Mouse (Mus musculus) mouse embryonic stem cell (cell line): ENCODE results near the gene Cask.

Experiments used
- in situ Hi-C, 2 experiments: fragments of 300-500 bp; cut with MboI; formaldehyde crosslinking; loops; 1 replicate in 1 of 2; 3 replicates in 1 of 2; pipeline ENCODE4 v1.14.3; 2019 to 2020; ENCODE audit warnings: low sequenced_read_pairs in 2 of 2, low pct_unique_long_range_greater_than_20kb in 1 of 2, mixed read lengths in 1 of 2; ENCODE audit not compliant: unreplicated experiment in 1 of 2

Cask gene

GRCm38 (mm10) chrX:13729835-13730480, 121.2 kb downstream of the Cask start:
- in situ Hi-C loops = no loop called here

DNA sequence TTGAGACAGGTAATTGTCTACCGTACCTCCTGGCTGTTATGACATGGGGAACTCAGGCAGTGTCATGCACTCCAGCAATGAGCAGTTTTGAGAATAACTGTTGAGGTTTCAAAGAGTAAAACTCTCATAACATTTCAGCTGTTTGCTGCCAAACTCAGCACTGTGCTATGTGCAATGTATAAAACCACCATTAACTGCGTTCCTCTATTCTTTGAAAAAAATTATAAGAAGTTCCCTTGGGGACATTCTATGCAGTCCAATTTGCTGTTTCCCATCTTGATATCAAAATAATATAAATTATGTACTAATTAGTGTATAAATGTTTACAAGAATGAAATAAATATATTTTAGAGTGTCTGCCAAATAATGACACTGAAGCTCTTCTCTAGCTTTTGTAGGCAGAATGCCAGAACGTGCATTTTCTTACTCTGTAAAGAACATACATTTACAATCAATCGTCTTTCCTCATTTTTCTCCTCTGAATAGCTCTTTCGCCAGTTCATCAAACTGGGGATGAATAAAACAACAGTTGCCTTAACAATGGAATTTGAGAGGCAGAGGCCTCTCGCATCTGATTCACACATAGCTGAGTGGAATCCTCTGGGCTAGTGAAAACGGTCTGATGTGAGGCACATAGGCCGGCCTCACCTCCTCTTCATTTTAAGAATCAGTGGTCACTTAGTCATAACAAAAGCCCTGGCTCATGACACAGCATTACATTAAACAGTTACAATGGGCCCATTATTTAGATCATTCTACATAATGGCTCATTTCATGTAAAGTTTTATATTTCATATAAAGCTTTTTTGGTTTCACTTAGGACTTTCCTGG, 125.4 kb downstream of the Cask start:
- in situ Hi-C loops = no loop called here

GRCm38 (mm10) chrX:13720296-13720829, 130.8 kb downstream of the Cask start:
- in situ Hi-C loops = no loop called here

DNA sequence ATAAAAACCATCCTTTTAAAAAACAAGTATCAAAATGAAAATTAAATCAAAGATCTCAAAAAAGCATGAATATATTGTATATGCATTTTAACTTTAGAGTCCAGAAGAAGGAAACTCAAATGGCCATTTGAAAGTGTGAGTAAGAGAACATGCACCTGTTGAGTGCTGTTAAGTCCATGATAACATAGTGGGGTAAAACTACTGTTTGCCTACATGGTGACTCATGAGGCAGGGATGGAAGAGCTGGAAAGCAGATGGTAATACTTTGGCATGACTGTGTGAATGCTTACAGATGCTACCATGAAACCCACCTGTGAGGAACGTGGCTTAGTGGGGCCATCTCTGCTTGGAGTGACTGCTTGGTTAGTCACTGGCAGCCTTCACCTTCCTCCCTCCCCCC, 132.9 kb downstream of the Cask start:
- in situ Hi-C loops = loop anchor here in 1 of 2 experiments (10.0 kb wide), 1 partner anchor 897 kb away; no protein-coding TSS in a partner anchor

- in situ Hi-C loops = loop anchor here in 1 of 2 experiments (10.0 kb wide), 1 partner anchor 898 kb away; no protein-coding TSS in a partner anchor
Observed at GRCm38 (mm10) chrX:13716796-13717569, 134.2 kb downstream of the Cask start.

GRCm38 (mm10) chrX:13710174-13710573, 141.0 kb downstream of the Cask start:
- in situ Hi-C loops = loop anchor here in 1 of 2 experiments (10.0 kb wide), 1 partner anchor 905 kb away; no protein-coding TSS in a partner anchor

DNA sequence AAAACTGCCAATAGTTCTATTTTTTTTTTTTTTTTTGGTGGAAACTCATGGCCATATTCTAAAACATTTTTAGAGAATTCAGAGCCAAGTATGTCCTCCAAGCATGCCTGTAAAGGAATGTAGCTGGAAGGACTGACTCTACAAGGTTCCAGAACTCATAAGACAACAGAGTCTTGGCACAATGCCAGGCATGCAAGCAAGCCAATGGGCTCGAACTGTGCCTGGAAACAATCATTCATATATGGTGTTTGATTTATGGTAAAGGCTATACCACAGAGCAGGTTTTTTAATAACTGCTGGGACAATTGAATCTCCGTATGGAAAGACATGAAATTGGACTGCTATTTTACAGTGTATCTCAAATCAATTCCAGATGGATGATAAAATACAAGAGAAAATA, 146.1 kb downstream of the Cask start:
- in situ Hi-C loops = no loop called here

DNA sequence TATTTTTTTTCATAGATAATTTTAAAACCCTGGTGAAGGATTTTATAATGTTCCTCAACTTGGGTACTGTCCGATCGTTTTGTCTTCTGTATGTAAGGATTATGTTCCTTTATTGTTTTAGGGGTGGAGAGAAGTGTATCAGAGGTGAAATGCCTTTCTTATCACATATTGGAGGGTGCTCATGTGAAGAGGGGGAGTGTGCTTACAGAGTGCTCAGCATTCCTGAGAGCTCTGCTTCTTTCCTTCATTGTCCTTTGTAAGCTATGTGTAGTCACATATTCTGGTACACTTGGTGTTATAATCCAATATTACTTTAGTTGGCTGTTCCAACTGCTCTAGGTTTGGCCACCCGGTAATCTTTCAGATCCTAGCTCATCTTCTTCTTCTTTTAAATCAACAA, 150.5 kb downstream of the Cask start:
- in situ Hi-C loops = no loop called here

DNA sequence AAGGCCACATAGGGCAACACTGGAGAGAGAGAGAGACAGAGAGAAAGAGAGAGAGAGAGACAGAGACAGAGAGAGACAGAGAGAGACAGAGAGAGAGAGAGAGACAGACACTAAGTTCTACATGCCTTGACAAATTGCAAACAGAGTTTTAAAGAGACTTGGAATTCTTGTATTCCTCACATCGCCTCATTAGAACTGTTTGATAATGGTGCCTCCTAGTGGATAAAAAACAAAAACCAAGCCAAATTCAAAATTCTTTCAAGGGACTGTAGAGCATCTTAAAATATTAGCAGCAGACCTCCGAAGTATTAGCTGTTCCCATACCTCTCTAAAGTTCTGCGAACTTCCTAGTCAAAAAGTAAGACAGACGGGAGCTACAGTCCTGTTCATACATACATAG, 159.3 kb downstream of the Cask start:
- in situ Hi-C loops = no loop called here

DNA sequence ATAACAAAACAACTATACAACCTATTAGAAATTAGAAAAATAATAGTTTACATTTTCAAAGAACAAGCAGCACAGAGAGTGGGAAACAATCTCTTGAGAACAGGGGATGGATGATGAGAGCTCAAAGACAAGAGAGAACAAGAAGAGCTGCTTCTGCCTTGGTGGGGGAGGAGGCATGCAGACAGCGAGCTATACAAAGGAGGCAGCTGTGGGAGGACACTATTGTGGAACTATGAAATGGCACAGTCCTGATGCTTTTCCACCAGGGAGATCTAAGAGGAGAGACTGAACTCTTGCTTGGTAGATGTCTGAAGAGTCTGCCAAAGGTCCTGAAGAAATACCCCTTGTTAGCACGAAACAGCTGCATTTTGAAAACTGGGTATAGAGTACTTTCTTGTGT, 162.8 kb downstream of the Cask start:
- in situ Hi-C loops = no loop called here

DNA sequence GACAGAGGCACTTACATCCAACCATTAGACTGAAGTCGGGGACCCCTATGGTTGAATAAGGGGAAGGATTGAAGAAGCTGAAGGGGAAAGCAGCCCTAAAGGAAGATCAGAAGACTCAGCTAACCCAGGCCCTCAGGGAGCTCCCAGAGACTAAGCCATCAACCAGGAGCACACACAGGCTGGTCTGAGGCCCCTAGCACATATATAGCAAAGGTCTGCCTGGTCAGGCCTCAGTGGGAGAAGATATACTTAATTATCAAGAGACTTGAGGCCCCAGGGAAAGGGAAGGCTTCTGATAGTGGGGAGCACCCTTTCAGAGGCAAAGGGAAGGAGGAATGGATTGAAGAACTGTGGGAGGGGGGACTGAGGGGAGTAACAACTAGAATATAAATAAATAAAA, 164.6 kb downstream of the Cask start:
- in situ Hi-C loops = no loop called here

DNA sequence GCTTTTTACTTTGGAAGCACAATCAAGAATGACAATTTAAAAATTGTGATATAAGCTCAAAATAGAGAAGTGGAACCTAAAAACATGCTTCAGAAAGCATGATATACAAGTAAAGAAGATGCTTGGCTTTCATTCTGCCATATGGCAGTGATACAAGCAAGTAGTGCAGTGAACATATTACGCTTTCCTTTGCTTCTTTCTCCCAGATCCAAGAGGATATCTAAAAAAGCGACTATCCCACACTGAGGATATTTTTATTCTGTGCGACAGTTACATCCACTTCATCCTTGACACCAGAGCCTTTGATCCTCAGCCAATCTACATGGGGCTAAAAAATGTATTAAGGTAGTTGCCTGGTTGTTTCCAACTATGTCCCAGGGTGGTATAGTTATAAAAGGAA, 169.4 kb downstream of the Cask start:
- in situ Hi-C loops = no loop called here

DNA sequence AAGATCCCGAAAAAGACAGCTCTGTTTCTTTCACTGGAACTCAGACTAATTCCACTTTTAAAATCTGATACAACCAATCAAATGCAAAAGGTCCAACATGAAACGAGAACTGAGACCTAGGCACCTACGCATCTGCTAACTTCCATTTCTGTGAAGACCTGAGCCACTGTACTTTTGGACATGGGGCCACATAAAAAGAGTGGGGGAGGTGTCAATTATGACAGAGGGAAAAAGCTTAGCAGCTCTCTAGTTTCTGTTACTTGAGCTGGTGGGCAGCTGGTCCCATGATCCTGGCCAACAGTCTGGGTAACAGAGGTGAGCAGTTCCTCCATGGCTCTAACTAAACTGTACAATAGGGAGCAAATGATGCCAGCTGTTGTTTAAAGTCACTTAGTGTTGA, 178.2 kb downstream of the Cask start:
- in situ Hi-C loops = loop anchor here (25.0 kb wide), 1 partner anchor 436 kb away; no protein-coding TSS in a partner anchor

DNA sequence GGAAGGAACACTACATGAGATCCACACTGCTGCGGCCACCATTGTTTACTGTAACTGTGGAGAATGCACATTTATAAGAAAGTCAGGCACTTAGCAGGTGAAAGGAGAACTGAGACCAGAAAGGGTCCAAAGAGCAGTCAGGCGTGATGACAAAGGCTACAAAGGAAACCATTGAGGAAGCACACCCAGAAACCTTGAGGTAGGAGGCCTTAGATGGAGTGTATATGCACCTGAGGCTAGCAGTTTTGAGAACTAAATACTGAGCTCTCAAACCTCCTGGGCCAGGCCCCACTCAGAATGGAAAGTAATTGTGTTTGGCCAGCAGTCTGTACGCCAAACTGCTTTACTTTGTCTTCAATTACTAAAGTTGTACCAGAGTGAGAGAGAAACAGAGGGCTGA, 180.8 kb downstream of the Cask start:
- in situ Hi-C loops = loop anchor here (25.0 kb wide), 1 partner anchor 433 kb away; no protein-coding TSS in a partner anchor

DNA sequence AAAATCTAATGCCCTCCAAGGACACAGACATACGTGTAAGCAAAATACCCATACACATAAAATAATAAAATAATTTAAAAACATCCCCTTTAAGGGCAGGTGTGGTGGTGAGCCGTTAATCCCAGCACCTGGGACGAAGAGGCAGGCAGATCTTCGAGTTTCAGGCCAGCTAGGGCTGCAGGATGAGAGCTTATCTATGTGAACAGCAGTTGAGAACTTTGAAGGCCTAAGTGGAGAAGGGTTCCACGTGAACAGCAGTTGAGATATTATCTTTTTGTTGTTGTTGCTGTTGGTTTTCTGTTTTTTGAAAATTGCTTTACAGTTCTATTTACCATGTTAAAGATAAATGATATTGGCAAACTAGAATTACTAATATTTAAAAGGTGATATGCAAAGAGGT, 182.3 kb downstream of the Cask start:
- in situ Hi-C loops = loop anchor here (25.0 kb wide), 1 partner anchor 432 kb away; no protein-coding TSS in a partner anchor

- in situ Hi-C loops = loop anchor here (25.0 kb wide), 1 partner anchor 424 kb away; no protein-coding TSS in a partner anchor
Observed at GRCm38 (mm10) chrX:13661063-13661462, 190.1 kb downstream of the Cask start, which contains the start of gene Gpr82. TSS of gene Gpr82 (plus strand) at chrX:13661363.

DNA sequence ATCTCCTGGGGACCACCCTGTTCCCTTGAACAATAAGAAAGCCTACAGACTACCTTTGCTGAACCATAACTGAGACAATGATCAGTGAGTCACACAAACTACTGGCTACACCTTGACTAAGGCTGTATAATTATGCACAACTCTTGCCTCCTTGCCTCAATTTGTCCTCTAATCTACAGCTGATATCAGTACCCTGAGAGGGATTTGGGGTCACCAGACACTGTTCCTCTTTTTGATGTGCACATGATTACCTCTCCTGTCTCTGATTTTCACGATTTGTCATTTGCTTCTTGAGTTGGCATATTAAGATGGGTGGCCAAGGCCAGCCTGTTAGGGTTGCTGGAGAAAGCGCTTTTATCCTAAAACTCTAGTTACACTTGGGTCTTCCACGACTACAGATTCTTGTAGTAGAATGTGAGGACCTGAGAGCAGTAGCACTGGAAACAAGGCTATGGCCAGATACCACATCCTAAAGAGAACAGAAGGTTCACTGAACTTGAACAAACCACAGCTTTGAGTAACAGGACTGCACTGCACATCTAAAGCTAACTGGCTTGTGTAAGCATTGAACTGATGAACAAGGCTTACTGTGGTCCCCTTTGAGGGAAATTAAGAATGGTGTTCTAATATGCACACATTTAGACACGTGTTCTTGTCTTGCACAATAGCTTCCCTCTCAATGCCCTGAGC, 191.8 kb downstream of the Cask start:
- in situ Hi-C loops = loop anchor here (25.0 kb wide), 1 partner anchor 422 kb away; no protein-coding TSS in a partner anchor

- in situ Hi-C loops = loop anchor here (25.0 kb wide), 1 partner anchor 421 kb away; no protein-coding TSS in a partner anchor
Observed at GRCm38 (mm10) chrX:13658616-13659140, 192.5 kb downstream of the Cask start.
